Mouse (Mus musculus): ENCODE measurements around the gene Ercc1.

GRCm38 (mm10) chr7:19326359-19326758, 18.2 kb upstream of the Ercc1 start:
- TF ChIP-seq CTCF (IDR thresholded peaks at IDR 0.05; ENCODE audit: low read depth) (no peak), EP300 (IDR thresholded peaks at IDR 0.05; ENCODE audit: low read depth) (no peak)
